Mouse (Mus musculus) c-Kit-positive CD71-negative TER-119-negative erythroid progenitor cells, embryonic 14.5 days (primary cell): ENCODE data around the gene Trim28.

Experiments used
- DNase-seq: peaks from one replicate; pipeline ENCODE4 v3.0.0-alpha.2; 2013; ENCODE audit warnings: low read depth

Trim28 gene

GRCm38 (mm10) chr7:12998053-12998452 is 861 bp upstream of the Trim28 start, which contains the start of gene Slc27a5:
Gene Slc27a5, minus strand, starts transcription at chr7:12998192.
- DNase-seq = no peak

GRCm38 (mm10) chr7:13001584-13001983 is 2.7 kb downstream of the Trim28 start:
- DNase-seq = no peak

GRCm38 (mm10) chr7:13003380-13003779 is 4.5 kb downstream of the Trim28 start:
- DNase-seq = no peak

GRCm38 (mm10) chr7:13006011-13006410 is 7.1 kb downstream of the Trim28 start:
- DNase-seq = no peak

GRCm38 (mm10) chr7:13006531-13006930 is 7.6 kb downstream of the Trim28 start:
- DNase-seq = no peak

GRCm38 (mm10) chr7:13007341-13008092 is 8.6 kb downstream of the Trim28 start:
- DNase-seq = no peak

GRCm38 (mm10) chr7:13009143-13010004 is 10.5 kb downstream of the Trim28 start:
- peak; percentile 89 for DNase-seq

- no peak for DNase-seq
These were observed 11.3 kb downstream of the Trim28 start, which contains the start of gene Zbtb45 for GRCm38 (mm10) chr7:13010005-13010908. Gene Zbtb45, minus strand, starts transcription at chr7:13010034.

- no peak for DNase-seq
These were observed 14.8 kb downstream of the Trim28 start for GRCm38 (mm10) chr7:13013671-13014070.

- no peak for DNase-seq
These were observed 15.4 kb downstream of the Trim28 start for GRCm38 (mm10) chr7:13014275-13014839.

GRCm38 (mm10) chr7:13015217-13015616 is 16.3 kb downstream of the Trim28 start:
- DNase-seq = no peak

- peak; percentile 81 for DNase-seq
These were observed 24.0 kb downstream of the Trim28 start for GRCm38 (mm10) chr7:13022773-13023535.

GRCm38 (mm10) chr7:13023928-13024731 is 25.2 kb downstream of the Trim28 start:
- DNase-seq = peak; percentile 82

- no peak for DNase-seq
These were observed 25.9 kb downstream of the Trim28 start for GRCm38 (mm10) chr7:13024805-13025204.

- DNase-seq = no peak
These were observed 26.7 kb downstream of the Trim28 start for GRCm38 (mm10) chr7:13025511-13026112.

GRCm38 (mm10) chr7:13028986-13029385 is 30.1 kb downstream of the Trim28 start:
- DNase-seq = no peak

GRCm38 (mm10) chr7:13031069-13031468 is 32.2 kb downstream of the Trim28 start:
- DNase-seq = no peak

GRCm38 (mm10) chr7:13031983-13032382 is 33.1 kb downstream of the Trim28 start:
- no peak for DNase-seq

GRCm38 (mm10) chr7:13032541-13032940 is 33.6 kb downstream of the Trim28 start:
- DNase-seq = no peak
